Mouse (Mus musculus): Measurements from ENCODE around the gene 2310057M21Rik. TPM values are rescaled to one million over a fixed set of nuclear protein-coding genes. Genes with fewer than 3 reads are reported as not detected.

2310057M21Rik gene
- total RNA-seq, 2 experiments from 2014 or later: 15.0 to 17.5 TPM

GRCm38 (mm10) chr7:131322192-131322591 lies 40.4 kb downstream of the 2310057M21Rik start, which contains the start of gene Cuzd1:
Cuzd1 (minus strand) TSS chr7:131322292.
- DNase-seq: no peak

- DNase-seq: no peak
Measured at GRCm38 (mm10) chr7:131318340-131318739, 44.2 kb downstream of the 2310057M21Rik start.

DNA sequence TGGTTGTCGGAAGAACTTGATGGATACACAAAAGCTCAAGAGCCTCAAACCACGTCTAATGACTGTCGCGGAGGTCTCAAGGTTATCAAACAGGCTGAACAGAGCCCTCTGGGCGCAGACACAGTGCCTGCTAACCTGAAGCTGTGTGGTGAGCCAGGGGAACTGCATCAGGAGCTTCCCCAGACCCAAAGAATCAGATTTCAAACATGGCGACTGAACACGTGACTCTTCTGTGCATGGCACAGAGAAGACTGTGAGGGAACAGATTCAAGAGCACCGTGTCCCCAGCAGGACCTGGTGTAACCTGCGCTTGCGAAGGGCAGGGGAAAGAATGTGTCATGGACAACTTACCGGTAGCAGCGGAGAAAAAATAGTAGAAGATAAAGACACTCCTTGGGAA lies 45.0 kb downstream of the 2310057M21Rik start:
- no peak for DNase-seq

DNA sequence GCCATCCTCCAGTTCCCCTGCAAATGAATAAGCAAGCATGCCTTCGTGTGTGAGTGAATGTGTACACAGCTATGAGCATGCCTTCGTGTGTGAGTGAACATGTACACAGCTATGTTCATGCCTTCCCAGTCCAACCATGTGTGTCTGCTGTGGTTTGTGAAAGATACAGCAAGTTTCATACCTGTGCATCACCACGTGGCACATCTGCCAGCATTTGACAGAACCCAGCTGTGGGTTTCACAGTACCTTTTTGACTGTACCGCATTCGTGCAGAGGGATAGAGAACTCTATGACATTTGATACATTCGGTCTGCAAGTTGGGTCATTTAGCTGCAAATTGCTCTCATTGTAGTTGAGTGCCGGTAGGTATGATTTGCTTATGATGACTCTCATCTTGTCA lies 48.1 kb downstream of the 2310057M21Rik start:
- no peak for DNase-seq

GRCm38 (mm10) chr7:131306733-131307132 lies 55.8 kb downstream of the 2310057M21Rik start:
- no peak for DNase-seq

- DNase-seq: no peak
Measured at GRCm38 (mm10) chr7:131303340-131303739, 59.2 kb downstream of the 2310057M21Rik start.

GRCm38 (mm10) chr7:131297151-131297550 lies 65.4 kb downstream of the 2310057M21Rik start:
- DNase-seq: no peak

Other genes with a start within 250 kb of the 2310057M21Rik start
- gene 4933402N03Rik, start 216.4 kb downstream of the 2310057M21Rik start, total RNA-seq (2021): not detected
- 10 to 100 TPM; 10.3 to 10.7 TPM for gene 5430419D17Rik, start 188.4 kb downstream of the 2310057M21Rik start, total RNA-seq (2021)
- gene Cuzd1, start 40.5 kb downstream of the 2310057M21Rik start, total RNA-seq (2021): under 1 TPM; 0.21 to 0.42 TPM
- gene Fam24b, start 33.2 kb downstream of the 2310057M21Rik start, total RNA-seq (2021): not detected
- gene Fam24a, start 28.9 kb downstream of the 2310057M21Rik start, total RNA-seq (2021): not detected
- 10 to 100 TPM; 46.5 to 52.9 TPM for gene Pstk, start 8.4 kb upstream of the 2310057M21Rik start, total RNA-seq (2021)
- 10 to 100 TPM; 29.2 to 37.8 TPM for gene Ikzf5, start 47.8 kb upstream of the 2310057M21Rik start, total RNA-seq (2021)
- gene Acadsb, start 47.8 kb upstream of the 2310057M21Rik start, total RNA-seq (2021): 100 to 1,000 TPM; 223 to 272 TPM
- not detected for gene Hmx3, start 180.1 kb upstream of the 2310057M21Rik start, total RNA-seq (2021)
- not detected for gene Hmx2, start 186.0 kb upstream of the 2310057M21Rik start, total RNA-seq (2021)
- gene Bub3, start 197.5 kb upstream of the 2310057M21Rik start, total RNA-seq (2021): 10 to 100 TPM; 28.7 to 29.2 TPM

Data from heart, adult 18-20 months (tissue).